Mouse (Mus musculus) brown adipose tissue, adult 24 weeks (tissue): ENCODE measurements around the gene Tmem171. TPM values are rescaled to one million over a fixed set of nuclear protein-coding genes. Genes with fewer than 3 reads are reported as not detected.

Experiments
- H3K27ac ChIP-seq: fragments of 200-500 bp; replicated peaks from 2 replicates; pipeline ENCODE4 v1.5.1; 2012; ENCODE audit warnings: low read depth, mild to moderate bottlenecking, low read length
- H3K4me1 ChIP-seq: fragments of 200-500 bp; 2 replicates; pipeline ENCODE4 v1.6.1; 2012; ENCODE audit warnings: low read length, mixed read lengths; ENCODE audit not compliant: control insufficient read depth, insufficient read depth, insufficient read length
- H3K4me3 ChIP-seq: fragments of 200-500 bp; 2 replicates; pipeline ENCODE4 v1.5.1; 2012; ENCODE audit warnings: low read depth, mild to moderate bottlenecking, low read length, moderate library complexity; ENCODE audit not compliant: insufficient read depth
- polyA plus RNA-seq: library from polyadenylated mRNA; stranded (reverse); fragments of >200 nt; gene quantifications from 2 replicates; pipeline ENCODE4 v1.2.4, GENCODE M21; 2012; ENCODE audit not compliant: missing spikeins, insufficient read depth, insufficient read length

Gene Tmem171
- polyA plus RNA-seq, 1 experiment, result 1.2 TPM

- Histone ChIP-seq H3K4me3 (no peak overlapping the region), H3K27ac (no peak overlapping the region), H3K4me1 (peaks cover 2% of the 10 kb centered on the region; the same call in 1 of the 2 replicates)
Observed at GRCm38 (mm10) chr13:98679631-98680041, 15.0 kb downstream of the Tmem171 start.

DNA sequence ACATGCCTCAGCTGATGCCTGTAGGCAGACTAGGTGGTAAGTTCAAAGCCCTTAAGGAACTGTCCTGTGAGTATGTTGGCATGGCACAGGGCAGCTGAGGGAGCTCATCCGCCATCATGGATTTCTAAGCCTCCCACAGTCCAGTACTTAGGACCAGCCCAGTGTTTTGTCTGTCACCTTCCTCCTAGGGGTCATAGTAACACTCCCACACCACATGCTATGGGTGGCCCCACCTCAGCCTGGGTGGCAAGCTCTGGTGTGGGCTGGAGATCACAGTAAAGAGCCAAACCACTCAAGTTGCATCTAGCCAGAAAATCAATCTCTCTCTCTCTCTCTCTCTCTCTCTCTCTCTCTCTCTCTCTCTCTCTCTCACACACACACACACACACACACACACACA, 15.4 kb downstream of the Tmem171 start:
- Histone ChIP-seq H3K4me1 (peaks cover 2% of the 10 kb centered on the region; the same call in 1 of the 2 replicates), H3K27ac (no peak overlapping the region), H3K4me3 (no peak overlapping the region)

DNA sequence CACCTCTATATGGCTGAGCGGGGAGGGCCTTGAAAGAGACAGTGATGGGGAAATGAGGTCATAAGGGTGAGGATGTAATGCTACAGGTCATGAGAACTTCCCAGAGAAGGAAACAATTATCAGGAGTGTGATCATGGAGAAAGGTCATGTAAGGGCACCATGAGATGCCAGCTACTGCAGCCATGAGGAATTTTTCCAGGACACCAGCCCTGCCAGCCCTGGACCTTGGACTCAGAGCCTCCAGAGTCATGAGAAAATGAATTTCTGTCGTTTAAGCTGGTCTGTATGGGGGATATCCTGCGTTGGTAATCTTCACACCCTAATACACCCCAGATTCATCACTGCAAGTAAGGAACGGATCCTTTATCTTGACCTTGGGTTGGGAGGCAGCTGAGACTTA, 20.7 kb downstream of the Tmem171 start:
- Histone ChIP-seq H3K4me1 (no peaks in the 10 kb centered on the region), H3K27ac (no peak overlapping the region), H3K4me3 (no peak overlapping the region)

GRCm38 (mm10) chr13:98669296-98669695, 25.3 kb downstream of the Tmem171 start:
- H3K4me1 ChIP-seq, result no peaks in the 10 kb centered on the region
- H3K4me3 ChIP-seq, result no peak overlapping the region
- no peak overlapping the region for H3K27ac ChIP-seq

DNA sequence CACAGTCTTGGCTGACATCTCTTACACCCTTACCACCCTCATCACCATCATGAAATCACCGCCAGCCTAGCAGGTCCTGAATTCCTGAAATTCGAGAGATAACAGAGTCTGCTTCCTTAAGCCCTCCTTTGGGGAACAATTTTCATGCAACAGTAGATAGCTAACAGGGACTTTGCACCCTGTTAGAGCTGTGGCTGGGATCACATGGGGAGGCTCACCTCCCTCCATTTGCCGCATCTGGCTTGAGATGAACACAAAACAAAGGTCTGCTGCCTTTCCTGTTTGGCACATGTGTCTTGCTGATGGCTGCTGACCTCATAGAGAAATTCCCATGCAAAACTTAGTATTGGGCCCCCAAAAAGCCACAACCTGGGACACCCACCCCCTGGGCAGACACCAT, 27.3 kb downstream of the Tmem171 start:
- Histone ChIP-seq H3K4me3 (no peak overlapping the region), H3K4me1 (no peaks in the 10 kb centered on the region), H3K27ac (no peak overlapping the region)

- no peak overlapping the region for H3K27ac ChIP-seq
- H3K4me1 ChIP-seq, result no peaks in the 10 kb centered on the region
- H3K4me3 ChIP-seq, result no peak overlapping the region
Observed at GRCm38 (mm10) chr13:98665240-98665639, 29.4 kb downstream of the Tmem171 start.

DNA sequence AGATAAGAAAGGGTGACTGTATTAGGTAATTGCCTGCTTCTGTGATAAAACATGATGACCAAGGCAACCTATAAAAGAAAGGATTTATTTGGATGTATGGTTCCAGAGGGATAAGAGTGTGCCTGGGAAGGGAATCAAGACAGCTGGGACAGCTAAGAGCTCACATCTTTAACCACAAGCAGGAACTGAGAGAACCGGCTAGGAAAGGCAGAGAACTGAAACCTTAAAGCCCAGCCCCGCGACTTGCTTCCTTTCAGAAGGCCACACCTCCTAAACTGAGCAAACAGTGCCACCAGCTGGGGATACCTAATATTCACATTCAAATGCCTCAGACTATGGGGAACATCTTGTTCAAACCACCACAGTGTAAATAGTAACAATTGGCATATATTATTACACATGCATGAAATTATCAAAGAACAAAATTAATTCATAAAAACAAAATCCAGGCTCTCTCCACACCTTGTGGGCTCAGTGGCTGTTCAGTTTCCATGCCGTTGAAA, 32.4 kb downstream of the Tmem171 start:
- Histone ChIP-seq H3K4me1 (no peaks in the 10 kb centered on the region), H3K4me3 (no peak overlapping the region), H3K27ac (no peak overlapping the region)

DNA sequence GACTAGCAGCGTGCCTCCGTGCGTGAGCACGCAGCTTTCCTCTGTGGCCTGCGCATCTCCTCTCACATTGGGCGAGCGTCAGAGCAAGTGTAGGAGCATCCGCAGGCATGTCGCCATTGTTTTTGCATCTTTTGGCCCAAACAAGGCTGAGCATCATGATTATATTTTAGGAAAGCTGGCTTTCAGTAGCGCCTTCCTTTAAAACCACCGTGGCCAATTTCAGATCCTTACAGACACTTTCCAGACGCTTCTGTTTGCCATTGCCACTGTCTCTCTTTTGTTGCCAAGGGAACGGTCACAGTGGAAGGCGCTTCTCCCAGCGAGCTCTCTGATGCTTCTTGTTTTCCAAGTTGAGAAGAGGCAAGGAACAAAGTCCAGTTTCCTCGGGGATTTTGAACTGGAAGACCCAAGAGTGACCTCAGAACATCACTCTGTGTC, 38.6 kb downstream of the Tmem171 start:
- Histone ChIP-seq H3K27ac (no peak overlapping the region), H3K4me1 (no peaks in the 10 kb centered on the region), H3K4me3 (no peak overlapping the region)

- Histone ChIP-seq H3K4me1 (no peaks in the 10 kb centered on the region), H3K4me3 (no peak overlapping the region), H3K27ac (no peak overlapping the region)
Observed at GRCm38 (mm10) chr13:98655346-98655745, 39.3 kb downstream of the Tmem171 start.

GRCm38 (mm10) chr13:98654129-98654939, 40.3 kb downstream of the Tmem171 start:
- Histone ChIP-seq H3K27ac (no peak overlapping the region), H3K4me3 (no peak overlapping the region), H3K4me1 (no peaks in the 10 kb centered on the region)

DNA sequence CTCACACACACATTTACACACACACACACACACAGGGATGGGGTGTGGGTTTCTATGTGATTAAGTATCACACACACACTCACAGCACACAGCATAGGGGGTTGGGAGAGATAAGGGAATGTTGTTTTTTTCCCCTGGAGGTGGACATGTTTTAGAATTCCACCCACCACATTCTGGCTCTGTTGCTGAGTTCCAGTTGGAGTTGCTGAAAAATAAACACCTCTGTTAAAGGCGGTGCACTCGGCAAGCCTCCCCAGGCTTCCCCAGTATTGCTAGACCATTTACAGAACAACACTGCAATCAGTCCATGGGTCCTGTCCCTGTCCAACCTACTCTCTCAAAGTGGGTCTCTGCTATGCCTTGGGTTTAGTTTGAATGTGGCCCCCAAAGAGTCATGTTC, 42.4 kb downstream of the Tmem171 start:
- Histone ChIP-seq H3K27ac (no peak overlapping the region), H3K4me3 (no peak overlapping the region), H3K4me1 (no peaks in the 10 kb centered on the region)

GRCm38 (mm10) chr13:98651228-98651977, 43.2 kb downstream of the Tmem171 start:
- Histone ChIP-seq H3K4me1 (no peaks in the 10 kb centered on the region), H3K4me3 (no peak overlapping the region), H3K27ac (no peak overlapping the region)

GRCm38 (mm10) chr13:98647775-98648568, 46.7 kb downstream of the Tmem171 start:
- H3K4me1 ChIP-seq, result no peaks in the 10 kb centered on the region
- no peak overlapping the region for H3K27ac ChIP-seq
- no peak overlapping the region for H3K4me3 ChIP-seq

DNA sequence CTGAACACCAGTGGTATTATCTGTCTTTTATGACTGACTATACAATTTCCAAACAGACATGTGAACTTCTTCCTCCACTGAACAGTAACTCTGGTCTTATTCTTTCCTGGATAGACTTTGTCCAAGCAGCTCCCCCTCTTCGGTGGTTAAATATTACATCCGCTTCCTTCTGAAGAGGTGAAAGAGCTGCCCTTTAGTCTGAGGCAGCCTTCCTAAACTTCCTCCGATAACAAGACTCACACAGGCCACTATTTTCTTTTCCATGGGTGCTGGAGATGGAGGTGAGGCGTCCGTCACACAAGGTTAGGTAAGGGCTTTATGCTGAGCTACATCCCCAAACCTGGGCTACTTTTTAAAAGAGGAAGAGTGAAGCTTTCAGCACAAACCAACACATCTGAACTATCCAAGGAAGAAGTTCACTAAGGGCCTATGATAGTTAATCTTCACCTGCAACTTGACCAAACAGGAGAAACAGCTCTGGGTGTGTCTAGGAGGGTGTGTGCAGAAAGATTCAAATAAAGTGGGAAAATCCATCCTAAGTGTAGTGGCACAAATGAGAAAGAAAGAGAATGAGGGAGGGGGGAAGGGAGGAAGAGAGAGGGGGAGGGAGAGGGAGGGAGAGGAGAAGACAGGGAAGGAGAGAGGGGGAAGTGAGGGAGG, 56.0 kb downstream of the Tmem171 start:
- no peak overlapping the region for H3K27ac ChIP-seq
- H3K4me1 ChIP-seq, result no peaks in the 10 kb centered on the region
- no peak overlapping the region for H3K4me3 ChIP-seq
